Mouse (Mus musculus): ENCODE measurements around the gene Chrm3.

GRCm38 (mm10) chr13:9847515-9847914, 513.1 kb downstream of the Chrm3 start:
- TF ChIP-seq POLR2A (IDR thresholded peaks at IDR 0.05; ENCODE audit: low read depth, low read length) (no peak), CTCF (IDR thresholded peaks at IDR 0.05; ENCODE audit: borderline replicate concordance, insufficient read depth, low read length) (no peak)

Measured in embryonic fibroblast, embryonic 13.5 days (primary cell).